Mouse (Mus musculus) embryonic facial prominence, embryonic 10.5 days (tissue): ENCODE measurements at regions not wholly inside any gene's neighbourhood (a gene's known extent, or its start where the extent isn't known, plus 50 kb on each side); places are given as distances from the start of the nearest gene placed in this dataset.

Experiments used
- DNase-seq: peaks from one replicate; pipeline ENCODE4 v3.0.0-alpha.2; 2017; ENCODE audit warnings: low spot score
- H3K27ac ChIP-seq: fragments of 300-500 bp; sonication (generic); replicated peaks from 2 replicates; pipeline ENCODE4 v1.5.1; 2016; ENCODE audit warnings: mild to moderate bottlenecking
- H3K27me3 ChIP-seq: fragments of 300-500 bp; sonication (generic); replicated peaks from 2 replicates; pipeline ENCODE4 v1.6.1; 2016; ENCODE audit warnings: low read depth, mild to moderate bottlenecking; ENCODE audit not compliant: poor library complexity, severe bottlenecking
- H3K36me3 ChIP-seq: fragments of 300-500 bp; sonication (generic); replicated peaks from 2 replicates; pipeline ENCODE4 v1.6.1; 2016; ENCODE audit warnings: mild to moderate bottlenecking, moderate library complexity
- H3K4me1 ChIP-seq: fragments of 300-500 bp; sonication (generic); 2 replicates; pipeline ENCODE4 v1.6.1; 2016
- H3K4me3 ChIP-seq: fragments of 300-500 bp; sonication (generic); 2 replicates; pipeline ENCODE4 v1.5.1; 2016; ENCODE audit warnings: mild to moderate bottlenecking, moderate library complexity
- H3K9me3 ChIP-seq: fragments of 300-500 bp; sonication (generic); 2 replicates; pipeline ENCODE4 v1.6.1; 2016; ENCODE audit warnings: mild to moderate bottlenecking
- WGBS: fragments of 180-500 bp; shearing (Covaris S2); methylation state at CpG from one replicate; pipeline ENCODE4 v1.1.7; 2016; 5-methylcytosine and 5-hydroxymethylcytosine counted together

DNA sequence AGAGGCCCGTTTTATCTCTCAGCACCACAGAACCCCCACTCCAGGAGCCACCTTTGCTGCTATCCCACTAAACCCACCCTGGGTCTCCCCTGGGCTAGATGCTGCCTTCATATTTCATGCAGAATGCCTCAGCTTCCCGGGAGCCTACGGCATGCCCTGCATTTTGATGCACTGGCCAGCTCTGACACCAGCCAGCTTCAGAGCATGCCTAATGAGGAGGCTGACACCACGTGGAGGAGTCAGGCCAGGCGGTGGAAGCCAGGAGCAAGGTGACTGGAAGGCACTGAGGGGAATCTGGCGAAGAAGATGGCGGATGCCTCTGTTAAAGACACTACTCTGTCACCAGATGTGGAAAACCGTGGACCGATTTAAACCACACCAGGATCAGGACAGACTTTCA is 567.2 kb downstream of the Ccdc171 start:
- Histone ChIP-seq H3K4me1 (peaks cover 12% of the 10 kb centered on the region; the same call in 1 of the 2 replicates), H3K4me3 (no peak overlapping the region), H3K27ac (no peak overlapping the region), H3K9me3 (no peaks in the 10 kb centered on the region), H3K36me3 (no peaks in the 10 kb centered on the region), H3K27me3 (no peaks in the 10 kb centered on the region)
- no peak for DNase-seq
- 72% methylated on average over 9 of the region's 9 CpGs for WGBS

DNA sequence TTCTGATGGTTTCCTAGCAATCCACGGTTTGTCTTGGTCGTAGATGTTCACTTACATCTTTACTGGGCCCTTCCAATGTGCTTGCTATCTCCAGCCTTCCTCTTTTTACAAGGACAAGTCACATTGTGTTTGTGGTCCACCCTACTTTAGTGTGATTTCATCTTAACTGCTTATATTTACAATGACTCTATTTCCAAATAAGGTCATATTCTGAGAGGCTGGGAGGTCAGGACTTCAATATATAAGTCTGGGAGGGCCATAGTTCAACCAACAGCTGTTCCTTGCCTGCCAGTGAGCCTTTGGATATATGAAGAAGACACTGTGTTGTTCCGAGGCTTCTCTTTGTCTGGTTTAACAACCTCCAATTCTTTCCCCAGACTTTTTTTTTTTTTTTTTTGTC is 569.9 kb downstream of the Ccdc171 start:
- Histone ChIP-seq H3K4me1 (peaks cover 8% of the 10 kb centered on the region), H3K4me3 (no peak overlapping the region), H3K27ac (no peak overlapping the region), H3K36me3 (no peaks in the 10 kb centered on the region), H3K9me3 (no peaks in the 10 kb centered on the region), H3K27me3 (no peaks in the 10 kb centered on the region)
- 83% methylated on average over 3 of the region's 3 CpGs for WGBS
- no peak for DNase-seq

DNA sequence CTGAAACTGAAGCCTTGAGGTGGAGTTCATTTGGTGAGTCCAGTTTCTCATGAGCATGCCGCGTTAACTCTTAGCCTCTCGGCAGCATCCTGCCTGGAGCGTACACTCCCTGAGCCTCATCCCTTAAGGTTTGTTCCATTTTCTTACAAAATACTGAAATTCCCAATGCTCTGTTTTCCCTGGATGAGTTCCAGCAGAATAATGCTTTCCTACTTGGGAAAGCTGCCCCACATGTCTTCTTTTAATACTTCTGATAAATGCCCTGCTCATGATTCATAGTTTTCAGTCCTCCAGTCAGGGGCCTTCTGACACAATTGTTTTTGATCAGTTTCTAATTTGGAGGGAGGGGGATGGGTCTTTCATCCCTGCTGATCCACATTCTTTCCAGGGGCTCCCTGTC is 570.7 kb downstream of the Ccdc171 start:
- Histone ChIP-seq H3K4me1 (peaks cover 12% of the 10 kb centered on the region), H3K27ac (no peak overlapping the region), H3K9me3 (no peaks in the 10 kb centered on the region), H3K36me3 (no peaks in the 10 kb centered on the region), H3K27me3 (no peaks in the 10 kb centered on the region), H3K4me3 (no peak overlapping the region)
- no peak for DNase-seq
- WGBS: 81% methylated on average over 4 of the region's 4 CpGs

DNA sequence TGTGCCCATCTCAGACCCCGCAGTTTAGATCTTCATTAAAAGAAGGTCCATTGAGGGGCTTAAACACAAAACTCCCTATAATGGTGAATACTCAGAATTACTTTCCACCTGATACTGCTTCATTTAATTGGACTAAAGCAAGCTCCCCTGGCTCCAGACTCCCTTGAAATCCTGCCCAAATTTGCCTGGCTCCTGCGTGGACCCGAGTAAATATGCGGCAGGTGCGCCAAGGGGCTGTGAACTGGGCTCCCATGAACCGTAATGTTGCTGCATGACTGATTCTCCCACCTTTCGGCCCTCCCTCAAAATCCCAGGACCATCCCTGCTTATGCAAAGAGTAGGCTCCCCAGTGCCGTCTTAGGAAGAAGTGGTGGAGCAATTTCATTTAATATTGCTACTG is 573.7 kb downstream of the Ccdc171 start:
- Histone ChIP-seq H3K4me3 (no peak overlapping the region), H3K27me3 (no peaks in the 10 kb centered on the region), H3K9me3 (no peaks in the 10 kb centered on the region), H3K4me1 (peaks cover 27% of the 10 kb centered on the region), H3K36me3 (no peaks in the 10 kb centered on the region), H3K27ac (no peak overlapping the region)
- DNase-seq: no peak
- 90% methylated on average over 8 of the region's 8 CpGs for WGBS

DNA sequence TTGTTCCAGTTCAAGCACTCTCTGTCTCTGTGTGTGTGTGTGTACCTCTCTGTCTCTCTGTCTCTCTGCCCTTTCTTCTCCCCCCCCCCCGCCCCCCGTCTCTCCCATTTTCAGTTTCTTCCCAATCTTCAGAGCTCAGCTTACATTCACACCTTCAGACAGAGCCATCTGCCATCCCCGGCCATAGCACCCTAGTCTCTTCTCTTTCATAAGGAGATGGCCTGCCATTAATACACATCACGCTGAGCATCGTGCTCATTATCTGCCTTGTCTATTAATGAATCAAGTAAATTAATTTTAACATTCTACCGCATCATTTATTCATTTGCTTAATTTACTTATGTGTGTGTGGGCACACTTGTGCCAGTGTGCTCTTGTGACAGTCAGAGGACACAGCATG is 573.2 kb downstream of the Bnc2 start:
- 93% methylated on average over 6 of the region's 6 CpGs for WGBS
- H3K4me1 ChIP-seq: peaks cover 18% of the 10 kb centered on the region
- H3K36me3 ChIP-seq: no peaks in the 10 kb centered on the region
- no peak overlapping the region for H3K4me3 ChIP-seq
- H3K27ac ChIP-seq: no peak overlapping the region
- H3K9me3 ChIP-seq: no peaks in the 10 kb centered on the region
- DNase-seq: no peak
- H3K27me3 ChIP-seq: no peaks in the 10 kb centered on the region

DNA sequence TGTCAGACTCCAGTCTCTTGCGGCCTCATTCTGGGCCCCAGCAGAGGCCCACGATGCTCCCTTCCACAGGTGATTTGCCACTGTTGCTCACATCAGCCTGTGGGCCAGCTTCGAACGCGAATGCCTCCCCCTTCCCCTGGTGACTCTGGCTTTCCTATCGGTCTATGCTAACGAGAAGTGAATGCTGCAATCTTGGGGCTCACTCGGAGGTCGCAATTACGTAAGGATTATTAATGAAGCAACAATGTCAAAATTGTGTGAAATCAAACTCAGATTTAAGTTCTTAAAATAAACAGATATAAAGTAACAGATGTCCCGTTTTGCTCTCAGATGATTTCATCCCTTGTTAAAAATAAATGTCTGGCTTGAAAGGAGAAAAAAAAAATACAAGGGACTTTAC is 572.3 kb downstream of the Bnc2 start:
- no peak overlapping the region for H3K4me3 ChIP-seq
- no peak for DNase-seq
- no peaks in the 10 kb centered on the region for H3K9me3 ChIP-seq
- peaks cover 20% of the 10 kb centered on the region for H3K4me1 ChIP-seq
- 63% methylated on average over 11 of the region's 11 CpGs for WGBS
- peaks cover 2% of the 10 kb centered on the region for H3K27me3 ChIP-seq
- no peaks in the 10 kb centered on the region for H3K36me3 ChIP-seq
- no peak overlapping the region; the same call in 1 of the 2 replicates for H3K27ac ChIP-seq

DNA sequence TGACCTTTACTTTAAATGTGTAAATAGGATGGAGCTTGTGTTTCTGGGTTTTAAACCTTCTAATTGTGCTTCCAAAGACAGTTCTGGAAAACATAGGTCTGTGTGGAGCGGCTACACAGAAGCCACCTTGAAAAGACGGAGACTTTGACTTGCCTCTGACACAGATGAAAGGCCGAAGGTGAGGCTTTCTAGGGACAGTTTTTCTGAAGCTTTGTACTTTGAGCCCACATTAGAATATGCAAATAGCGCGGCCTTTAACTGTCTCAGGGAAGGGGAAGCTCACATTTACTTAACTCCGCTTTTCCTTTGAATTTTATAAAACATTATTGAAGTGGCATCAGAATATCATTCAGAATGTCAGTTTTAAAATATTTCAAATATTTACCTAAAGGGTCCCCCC is 566.5 kb downstream of the Bnc2 start:
- Histone ChIP-seq H3K4me1 (peaks cover 28% of the 10 kb centered on the region), H3K27me3 (peaks cover 28% of the 10 kb centered on the region), H3K4me3 (no peak overlapping the region), H3K9me3 (no peaks in the 10 kb centered on the region), H3K36me3 (no peaks in the 10 kb centered on the region), H3K27ac (no peak overlapping the region)
- DNase-seq: no peak
- 80% methylated on average over 6 of the region's 6 CpGs for WGBS

DNA sequence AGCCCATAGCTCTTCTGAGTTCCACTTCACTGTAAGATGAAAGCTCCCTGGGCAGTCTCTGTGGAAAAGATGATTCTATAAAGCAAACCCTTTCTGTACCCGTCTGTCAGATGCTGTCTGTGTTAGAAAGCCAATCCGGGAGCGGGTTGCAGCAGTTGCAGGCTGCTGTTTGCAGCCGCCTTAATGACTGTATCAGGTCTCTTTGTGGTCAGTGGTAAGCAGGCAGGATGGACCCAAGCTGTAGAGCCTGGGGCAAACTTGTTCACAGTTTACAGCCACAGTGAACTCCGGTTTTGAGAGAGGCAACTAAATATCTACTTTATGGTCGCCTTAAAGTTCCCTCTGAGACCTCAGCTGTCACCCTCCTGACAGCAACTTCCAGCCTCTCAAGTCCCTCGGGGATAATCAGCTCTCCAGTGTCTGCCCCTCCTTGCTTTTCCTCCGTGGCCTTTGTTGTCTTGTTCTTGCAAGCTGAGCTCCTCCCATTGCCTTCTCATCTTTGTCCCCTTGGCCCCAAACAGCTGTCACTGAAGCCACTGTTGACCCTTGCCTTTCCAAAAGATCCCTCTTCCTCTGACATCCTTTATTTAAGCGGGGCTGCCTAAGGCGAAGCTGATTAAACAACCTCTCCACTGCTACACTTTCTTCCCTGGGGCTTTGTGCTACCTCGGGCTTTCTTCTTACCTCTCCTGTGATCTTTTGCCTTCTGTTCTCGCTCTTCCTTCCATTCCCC is 565.1 kb downstream of the Bnc2 start:
- Histone ChIP-seq H3K4me1 (peaks cover 30% of the 10 kb centered on the region), H3K9me3 (no peaks in the 10 kb centered on the region), H3K4me3 (0 out of 2 replicates have a peak overlapping the region, but pooled peaks have one; percentile 8), H3K27ac (peak overlapping the region; percentile 63), H3K36me3 (no peaks in the 10 kb centered on the region), H3K27me3 (peaks cover 32% of the 10 kb centered on the region)
- DNase-seq: peak; percentile 56
- 6% methylated on average over 12 of the region's 12 CpGs for WGBS

DNA sequence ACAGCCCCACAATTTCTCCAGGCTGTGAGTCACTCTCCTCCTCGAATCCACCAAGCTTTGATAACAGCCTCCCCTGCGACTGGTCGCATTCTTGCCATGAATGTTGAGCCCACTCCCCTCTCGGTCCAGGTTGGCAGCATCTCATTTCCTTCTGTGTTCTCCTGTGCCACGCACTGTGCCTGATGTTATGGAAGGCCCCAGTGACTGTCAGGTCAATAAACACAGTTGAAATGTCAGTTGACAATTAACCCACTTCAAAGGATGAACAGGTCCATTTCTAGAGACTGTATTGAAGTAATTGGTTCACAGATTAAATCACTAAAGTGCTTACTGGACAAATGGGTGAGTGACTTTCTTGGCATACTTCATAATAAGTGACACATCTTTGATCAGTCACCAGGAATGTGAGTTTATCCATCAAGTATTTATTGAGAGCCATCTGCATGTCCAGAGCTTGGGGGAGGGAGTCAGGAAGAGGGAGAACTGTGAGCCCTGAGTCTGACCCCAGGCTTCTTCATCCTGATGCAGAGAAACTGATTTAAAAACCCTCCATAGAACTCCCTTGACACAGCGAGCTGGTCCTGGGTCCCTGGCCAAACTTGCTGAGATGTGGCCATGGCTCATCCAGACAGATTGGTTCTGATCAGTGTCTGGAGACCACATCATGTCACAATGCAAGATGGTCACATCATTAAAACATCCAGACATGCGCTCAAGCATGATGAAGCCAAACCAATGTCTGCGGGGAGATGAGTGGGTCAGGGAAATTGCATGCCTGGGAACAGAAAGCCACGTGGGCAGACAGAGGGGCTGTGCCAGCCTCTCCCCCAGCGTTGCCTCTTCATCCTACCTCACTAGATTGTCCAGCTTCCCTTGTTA is 560.7 kb downstream of the Bnc2 start:
- no peaks in the 10 kb centered on the region for H3K36me3 ChIP-seq
- DNase-seq: no peak
- no peak overlapping the region for H3K4me3 ChIP-seq
- peaks cover 26% of the 10 kb centered on the region for H3K27me3 ChIP-seq
- H3K4me1 ChIP-seq: peaks cover 30% of the 10 kb centered on the region
- H3K27ac ChIP-seq: no peak overlapping the region
- WGBS: 84% methylated on average over 10 of the region's 10 CpGs
- H3K9me3 ChIP-seq: no peaks in the 10 kb centered on the region

DNA sequence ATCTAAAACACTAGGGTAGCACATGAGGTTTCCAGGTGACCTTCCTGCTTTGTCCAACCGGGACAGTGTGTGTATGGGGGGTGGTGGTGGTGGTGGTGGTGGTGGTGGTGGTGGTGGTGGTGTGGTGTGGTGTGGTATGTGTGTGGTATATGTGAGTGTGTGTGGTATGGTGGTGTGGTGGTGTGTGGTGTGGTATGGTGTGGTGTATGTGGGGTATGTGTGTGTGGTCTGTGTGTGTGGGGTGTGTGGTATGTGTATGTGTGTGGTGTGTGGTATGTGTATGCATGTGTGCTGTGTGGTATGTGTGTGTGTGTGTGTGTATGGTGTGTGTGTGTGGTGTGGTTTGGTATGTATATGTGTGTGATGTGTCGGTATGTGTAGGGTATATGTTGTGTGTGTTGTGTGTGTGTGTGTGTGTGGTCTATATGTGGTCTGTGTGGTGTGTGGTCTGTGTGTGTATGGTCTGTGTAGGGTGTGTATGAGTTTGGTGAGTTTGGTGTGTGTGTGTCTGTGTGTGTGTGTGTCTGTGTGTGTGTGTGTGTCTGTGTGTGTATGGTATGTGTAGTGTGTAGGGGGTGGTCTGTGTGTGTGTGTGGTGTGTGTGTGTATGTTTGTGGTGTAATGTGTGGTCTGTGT is 556.7 kb downstream of the Bnc2 start:
- peaks cover 11% of the 10 kb centered on the region for H3K27me3 ChIP-seq
- DNase-seq: no peak
- peak overlapping the region; percentile 75; the same call in 1 of the 2 replicates for H3K27ac ChIP-seq
- no peak overlapping the region for H3K4me3 ChIP-seq
- peaks cover 34% of the 10 kb centered on the region for H3K4me1 ChIP-seq
- 92% methylated on average over 2 of the region's 2 CpGs for WGBS
- H3K36me3 ChIP-seq: no peaks in the 10 kb centered on the region
- no peaks in the 10 kb centered on the region for H3K9me3 ChIP-seq

DNA sequence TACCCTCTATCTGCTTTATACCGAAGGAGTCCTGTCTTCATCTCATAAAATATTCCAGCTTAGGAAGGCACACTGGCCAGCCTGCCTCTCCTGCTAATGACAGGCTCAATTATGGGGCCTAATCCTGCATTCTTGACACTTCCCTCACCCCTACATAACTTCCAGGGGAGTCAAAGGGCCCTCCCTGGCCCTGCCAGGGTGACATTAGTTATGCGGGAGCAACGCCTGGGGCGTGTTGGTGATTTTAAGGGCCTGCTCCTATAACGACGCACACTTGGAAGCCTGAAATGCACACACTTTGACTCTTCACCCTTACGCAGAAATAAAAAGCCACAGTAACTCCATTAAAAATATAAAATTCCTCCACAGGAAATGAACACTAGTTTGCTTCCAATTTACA is 555.5 kb downstream of the Bnc2 start:
- Histone ChIP-seq H3K36me3 (no peaks in the 10 kb centered on the region), H3K27me3 (0 out of 2 replicates have a peak, but pooled peaks cover 4% of the 10 kb centered on the region), H3K4me3 (0 out of 2 replicates have a peak overlapping the region, but pooled peaks have one; percentile 11), H3K9me3 (no peaks in the 10 kb centered on the region), H3K4me1 (peaks cover 40% of the 10 kb centered on the region), H3K27ac (peak overlapping the region; percentile 75)
- 15% methylated on average over 7 of the region's 7 CpGs for WGBS
- peak; percentile 53 for DNase-seq

DNA sequence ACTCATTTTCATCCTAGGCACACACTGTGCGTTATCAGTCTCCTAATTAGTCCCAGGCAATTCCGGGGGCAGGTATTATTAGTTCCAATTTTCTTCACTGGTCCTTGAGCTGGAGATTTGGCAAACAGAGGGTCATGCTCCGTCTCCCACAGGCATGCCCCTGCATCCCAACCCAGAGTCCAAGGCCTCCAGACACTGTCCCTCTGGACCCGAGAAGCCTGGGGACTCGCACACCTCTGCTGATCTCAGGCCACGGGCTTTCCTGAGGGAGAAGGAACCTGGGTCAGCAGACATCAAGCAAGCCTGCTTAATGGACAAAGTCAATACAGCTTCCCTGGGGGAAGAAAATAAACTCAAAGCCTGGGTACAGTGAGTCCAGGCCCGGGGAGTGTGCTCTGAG is 554.7 kb downstream of the Bnc2 start:
- 30% methylated on average over 7 of the region's 7 CpGs for WGBS
- H3K27ac ChIP-seq: peak overlapping the region; percentile 75
- DNase-seq: no peak

More for the DNA sequence above, 554.7 kb downstream of the Bnc2 start:
- Histone ChIP-seq H3K4me3 (no peak overlapping the region), H3K36me3 (no peaks in the 10 kb centered on the region), H3K9me3 (no peaks in the 10 kb centered on the region), H3K4me1 (peaks cover 46% of the 10 kb centered on the region), H3K27me3 (0 out of 2 replicates have a peak, but pooled peaks cover 4% of the 10 kb centered on the region)
